In the genomic region with DNA sequence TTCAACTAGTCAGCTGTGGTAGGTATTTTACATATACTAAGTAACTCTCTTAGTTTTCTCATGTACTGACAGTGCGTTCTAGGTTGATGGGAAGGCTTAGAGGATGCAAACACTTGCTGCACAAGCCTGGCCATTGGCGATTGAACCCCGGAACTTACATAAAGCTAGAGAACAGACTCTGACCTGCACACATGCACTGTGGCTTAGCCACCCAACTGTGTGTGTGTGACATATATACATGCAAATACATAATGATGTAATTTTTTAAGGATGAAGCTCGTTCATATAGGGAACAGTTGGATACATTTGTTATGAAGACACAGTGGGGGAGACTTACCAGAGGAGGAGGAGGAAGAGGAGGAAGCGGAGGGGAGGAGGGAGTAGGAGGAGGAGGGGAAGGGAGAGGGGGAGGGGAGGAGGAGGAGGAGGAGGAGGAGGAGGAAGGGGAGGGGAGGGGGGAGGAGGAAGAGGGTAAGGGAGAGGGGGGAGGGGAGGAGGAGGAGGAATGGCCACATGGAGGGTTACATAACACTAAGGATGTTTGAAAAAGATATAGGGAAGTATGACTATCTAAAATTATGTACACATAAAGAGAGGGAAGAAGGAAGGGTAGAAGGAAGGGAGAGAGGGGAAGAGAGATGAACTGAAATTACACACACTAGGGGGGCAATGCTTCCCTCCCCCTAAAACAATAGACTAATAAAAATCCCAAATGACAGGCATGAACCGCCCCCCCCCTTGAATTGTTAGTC, we compare ENCODE assay signal across 29 mouse cellular contexts. TPM values are rescaled to one million over a fixed set of nuclear protein-coding genes. Genes with fewer than 3 reads are reported as not detected.
DNase-seq lines count a peak whose midpoint lies in the region; ATAC-seq and TF ChIP-seq lines count a peak whose summit lies in the region.
"Had no signal": no experiment of that assay in that cellular context is flagged by ENCODE, and none has a peak within 500 bp of the region (broad histone marks: within the 10 kb centered on the region; RNA-seq: fewer than 3 reads in every experiment).

No protein-coding gene starts in this region.

- H3K4me1 ChIP-seq in bone marrow macrophage, adult 2 months (ENCODE audit: control insufficient read depth, insufficient read depth, low read length), result peaks cover 13% of the 10 kb centered on the region
- peaks cover 6% of the 10 kb centered on the region for H3K4me1 ChIP-seq in liver, embryonic 15.5 days (replicated peaks)
- H3K4me1 ChIP-seq in hindbrain, embryonic 11.5 days (replicated peaks; ENCODE audit: control insufficient read depth, insufficient read depth, low read length), result no peaks in the 10 kb centered on the region
- no peaks in the 10 kb centered on the region for H3K4me1 ChIP-seq in intestine, embryonic 15.5 days (replicated peaks)
- H3K4me1 ChIP-seq: forebrain, embryonic 13.5 days; hindbrain, embryonic 15.5 days; kidney, embryonic 15.5 days; limb, embryonic 13.5 days; midbrain, embryonic 13.5 days; neural tube, embryonic 15.5 days had no signal

- no peak for TF ChIP-seq POLR2A in bone marrow macrophage, adult 2 months (IDR thresholded peaks at IDR 0.05; ENCODE audit: borderline replicate concordance, low read depth, low read length)

- H3K9ac ChIP-seq in liver, embryonic 15.5 days, result no peak overlapping the region
- H3K9ac ChIP-seq in hindbrain, embryonic 11.5 days (ENCODE audit: low read depth, low read length), result no peak overlapping the region
- no peak overlapping the region for H3K9ac ChIP-seq in intestine, embryonic 15.5 days
- H3K9ac ChIP-seq: forebrain, embryonic 13.5 days; hindbrain, embryonic 15.5 days; kidney, embryonic 15.5 days; limb, embryonic 13.5 days; midbrain, embryonic 13.5 days; neural tube, embryonic 15.5 days had no signal

- peaks cover 16% of the 10 kb centered on the region for H3K36me3 ChIP-seq in liver, embryonic 15.5 days (replicated peaks)
- H3K36me3 ChIP-seq in hindbrain, embryonic 11.5 days (ENCODE audit: control insufficient read depth, insufficient read depth, low read length), result no peaks in the 10 kb centered on the region
- 0 out of 2 replicates have a peak, but pooled peaks cover 3% of the 10 kb centered on the region for H3K36me3 ChIP-seq in intestine, embryonic 15.5 days
- H3K36me3 ChIP-seq: hindbrain, embryonic 15.5 days; midbrain, embryonic 13.5 days; neural tube, embryonic 15.5 days had no signal

- H3K27ac ChIP-seq in bone marrow macrophage, adult 2 months (ENCODE audit: insufficient read depth, low read depth, low read length), result peak overlapping the region; percentile 23; the same call in 1 of the 2 replicates
- 0 out of 2 replicates have a peak overlapping the region, but pooled peaks have one; percentile 15 for H3K27ac ChIP-seq in liver, embryonic 15.5 days (replicated peaks)
- no peak overlapping the region for H3K27ac ChIP-seq in hindbrain, embryonic 11.5 days (ENCODE audit: low read depth, low read length)
- no peak overlapping the region for H3K27ac ChIP-seq in intestine, embryonic 15.5 days
- H3K27ac ChIP-seq: forebrain, embryonic 13.5 days; hindbrain, embryonic 15.5 days; kidney, embryonic 15.5 days; limb, embryonic 13.5 days; midbrain, embryonic 13.5 days; neural tube, embryonic 15.5 days had no signal

- WGBS in liver, embryonic 15.5 days (ENCODE audit: insufficient replicate concordance), result 38% methylated on average over 5 of the region's 6 CpGs
- 87% methylated on average over 5 of the region's 6 CpGs for WGBS in hindbrain, embryonic 11.5 days
- WGBS in intestine, embryonic 15.5 days, result 79% methylated on average over 5 of the region's 6 CpGs

- TF ChIP-seq CTCF in bone marrow macrophage, adult 2 months (IDR thresholded peaks at IDR 0.05; ENCODE audit: low read depth, low read length), result no peak

- H3K9me3 ChIP-seq in liver, embryonic 15.5 days (replicated peaks), result no peaks in the 10 kb centered on the region
- H3K9me3 ChIP-seq in hindbrain, embryonic 11.5 days (ENCODE audit: control insufficient read depth, low read length), result no peaks in the 10 kb centered on the region
- H3K9me3 ChIP-seq in intestine, embryonic 15.5 days, result no peaks in the 10 kb centered on the region
- H3K9me3 ChIP-seq: forebrain, embryonic 13.5 days; hindbrain, embryonic 15.5 days; kidney, embryonic 15.5 days; limb, embryonic 13.5 days; midbrain, embryonic 13.5 days; neural tube, embryonic 15.5 days had no signal

- no peaks in the 10 kb centered on the region for H3K27me3 ChIP-seq in liver, embryonic 15.5 days
- no peaks in the 10 kb centered on the region for H3K27me3 ChIP-seq in hindbrain, embryonic 11.5 days (ENCODE audit: control insufficient read depth, insufficient read depth, low read length)
- H3K27me3 ChIP-seq in intestine, embryonic 15.5 days (replicated peaks), result no peaks in the 10 kb centered on the region
- H3K27me3 ChIP-seq: forebrain, embryonic 13.5 days; hindbrain, embryonic 15.5 days; kidney, embryonic 15.5 days; limb, embryonic 13.5 days; midbrain, embryonic 13.5 days; neural tube, embryonic 15.5 days had no signal

- no peak overlapping the region for H3K4me2 ChIP-seq in liver, embryonic 15.5 days
- H3K4me2 ChIP-seq in hindbrain, embryonic 11.5 days (replicated peaks; ENCODE audit: low read depth, low read length), result no peak overlapping the region
- no peak overlapping the region for H3K4me2 ChIP-seq in intestine, embryonic 15.5 days (replicated peaks)
- H3K4me2 ChIP-seq: forebrain, embryonic 13.5 days; heart, embryonic 11.5 days; hindbrain, embryonic 15.5 days; kidney, embryonic 15.5 days; limb, embryonic 13.5 days; midbrain, embryonic 13.5 days; neural tube, embryonic 15.5 days had no signal

- no peak overlapping the region for H3K4me3 ChIP-seq in bone marrow macrophage, adult 2 months (ENCODE audit: insufficient read depth, low read length)
- no peak overlapping the region for H3K4me3 ChIP-seq in liver, embryonic 15.5 days (replicated peaks)
- H3K4me3 ChIP-seq in hindbrain, embryonic 11.5 days (ENCODE audit: low read depth, low read length), result no peak overlapping the region
- H3K4me3 ChIP-seq in intestine, embryonic 15.5 days (replicated peaks), result no peak overlapping the region
- H3K4me3 ChIP-seq: forebrain, embryonic 13.5 days; hindbrain, embryonic 15.5 days; kidney, embryonic 15.5 days; limb, embryonic 13.5 days; midbrain, embryonic 13.5 days; neural tube, embryonic 15.5 days had no signal

- intact Hi-C loops in left cerebral cortex, postnatal 14 days (cut with DNase I), result no loop called here

- DNase-seq in liver, result peak; percentile 15
- no peak for DNase-seq in hindbrain, embryonic 11.5 days (ENCODE audit: low spot score)
- no peak for DNase-seq in left cerebral cortex, postnatal 14 days (ENCODE audit: low spot score in 2 of 2)
- DNase-seq: adrenal gland, adult 2 months; adrenal gland, postnatal 36 days; cerebellum, adult 8-10 months; cerebellum, postnatal 25 days; gastrocnemius, postnatal 14 days; heart, adult 18-20 months; heart, postnatal 4 days; kidney, adult 18-20 months; kidney, postnatal 25 days; lung, adult 18-20 months; right cerebral cortex, adult 18-20 months; thymus, adult 2 months; thymus, postnatal 4 days had no signal

- ATAC-seq in liver, embryonic 15.5 days (ENCODE audit: insufficient read depth), result peak; percentile 22
- ATAC-seq in megakaryocyte progenitor cell, adult 5-6 weeks (replicated peaks; ENCODE audit: poor library complexity), result peak; percentile 79
- no peak for ATAC-seq in hindbrain, embryonic 11.5 days (ENCODE audit: low FRiP score)
- ATAC-seq in intestine, embryonic 15.5 days, result no peak
- ATAC-seq: forebrain, embryonic 13.5 days; inflammation-experienced regulatory T-cells, adult 6 months; lung, postnatal 0 days; midbrain, embryonic 13.5 days had no signal

RNA-seq across cellular contexts. Expression of a gene that starts 36.9 kb away (rescaled TPM):
- polyA plus RNA-seq in bone marrow macrophage, adult 2 months (2012; ENCODE audit: insufficient read depth, insufficient read length, missing spikeins), result 47.6 and 48.2 TPM in 2 replicates
- 5.2 TPM in 2 replicates for polyA plus RNA-seq in liver, embryonic 15.5 days (2015; fragmentation: Nextera tagmentation; extraction: Ambion mirVana)
- total RNA-seq in megakaryocyte progenitor cell, adult 5-6 weeks (2015), result 23.2 and 24.1 TPM in 2 replicates
- total RNA-seq in megakaryocyte progenitor cell, adult 5-6 weeks (2017), result 22.1 and 33.9 TPM in 2 replicates
- polyA plus RNA-seq in hindbrain, embryonic 11.5 days (2014; fragmentation: Nextera tagmentation; extraction: Ambion mirVana), result 9.3 and 10.3 TPM in 2 replicates
- total RNA-seq in left cerebral cortex, postnatal 14 days (2021), result 1 to 10 TPM; 1.8 to 2.6 TPM
- polyA plus RNA-seq in intestine, embryonic 15.5 days (2015; fragmentation: Nextera tagmentation; extraction: Ambion mirVana), result 14.8 and 18.6 TPM in 2 replicates

Comparison
In these comparisons a context has a peak if more than half of its experiments do, and no peak if none do; other contexts are left out.
1. H3K27ac ChIP-seq: peak in bone marrow macrophage, adult 2 months (single experiment) and liver, embryonic 15.5 days (single experiment); none in hindbrain, embryonic 11.5 days (single experiment) and intestine, embryonic 15.5 days (single experiment).
2. ATAC-seq: peak in liver, embryonic 15.5 days (single experiment) and megakaryocyte progenitor cell, adult 5-6 weeks (single experiment); none in hindbrain, embryonic 11.5 days (single experiment) and intestine, embryonic 15.5 days (single experiment).